Comparison of ENCODE assay signal across 29 mouse cellular contexts in the genomic region with DNA sequence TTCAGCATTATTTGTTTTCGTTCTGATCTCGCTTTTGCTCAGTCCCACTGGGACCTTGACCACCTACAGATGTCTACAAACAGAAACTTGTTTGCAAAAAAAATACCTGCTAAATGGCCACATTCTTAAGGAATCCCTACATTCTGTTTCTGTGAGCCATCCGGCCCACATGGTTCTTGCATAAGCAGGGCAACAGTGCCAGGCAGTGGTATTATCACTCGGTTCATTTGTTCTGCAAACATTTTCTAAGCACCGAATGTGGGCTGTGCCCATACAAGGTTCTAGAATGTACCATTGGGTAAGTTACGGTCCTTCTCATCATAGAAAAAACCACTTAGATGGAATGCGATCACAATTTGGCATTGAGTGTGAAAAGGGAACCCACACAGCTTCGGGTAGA.
DNase-seq lines count a peak whose midpoint lies in the region; ATAC-seq and TF ChIP-seq lines count a peak whose summit lies in the region.
"Had no signal": no experiment of that assay in that cellular context is flagged by ENCODE, and none has a peak within 500 bp of the region (broad histone marks: within the 10 kb centered on the region; RNA-seq: fewer than 3 reads in every experiment).

No protein-coding gene starts in this region.

- no peak for DNase-seq in frontal cortex, postnatal 10 days (ENCODE audit: low spot score in 2 of 2)
- DNase-seq in left cerebral cortex, adult 2 months (ENCODE audit: extremely low spot score in 1 of 2, low spot score in 2 of 2): peak in 1 of 2 experiments; percentile 44
- no peak for DNase-seq in left cerebral cortex, postnatal 10 days (ENCODE audit: extremely low spot score in 1 of 2, low spot score in 2 of 2)
- DNase-seq in right cerebral cortex, adult 18-20 months: peak; percentile 55
- DNase-seq in right cerebral cortex, postnatal 25 days: no peak
- no peak for DNase-seq in thymus, adult 2 months
- DNase-seq: adrenal gland, postnatal 10 days; cerebellum, adult 11-12 months; cerebellum, postnatal 10 days; heart, adult 2 months; heart, postnatal 4 days; kidney, adult 8-10 months; kidney, postnatal 4 days; thymus, postnatal 14 days had no signal

- intact Hi-C loops in left cerebral cortex, adult 2 months (cut with DNase I): no loop called here
- intact Hi-C loops in left cerebral cortex, postnatal 10 days (cut with DNase I): no loop called here

- no peaks in the 10 kb centered on the region for H3K36me3 ChIP-seq in thymus, adult 2 months (ENCODE audit: control insufficient read depth, insufficient read depth, low read length)
- H3K36me3 ChIP-seq: embryonic facial prominence, embryonic 13.5 days; forebrain, embryonic 10.5 days; forebrain, embryonic 15.5 days; heart, embryonic 12.5 days; hindbrain, embryonic 13.5 days; limb, embryonic 12.5 days; liver, embryonic 15.5 days; lung, embryonic 15.5 days; midbrain, embryonic 13.5 days; neural tube, embryonic 13.5 days had no signal

- peak overlapping the region; percentile 32 for H3K27ac ChIP-seq in left cerebral cortex, adult 2 months
- H3K27ac ChIP-seq in thymus, adult 2 months (ENCODE audit: control insufficient read depth, insufficient read depth, low read length): no peak overlapping the region
- H3K27ac ChIP-seq: embryonic facial prominence, embryonic 13.5 days; forebrain, embryonic 10.5 days; forebrain, embryonic 15.5 days; heart, adult 2 months; hindbrain, embryonic 13.5 days; kidney, postnatal 0 days; limb, embryonic 12.5 days; liver, embryonic 15.5 days; lung, embryonic 15.5 days; macrophage; midbrain, embryonic 13.5 days; neural tube, embryonic 13.5 days had no signal

- no peak overlapping the region for H3K4me3 ChIP-seq in left cerebral cortex, adult 2 months
- no peak overlapping the region for H3K4me3 ChIP-seq in thymus, adult 2 months (ENCODE audit: control insufficient read depth, insufficient read depth, low read length)
- H3K4me3 ChIP-seq: embryonic facial prominence, embryonic 13.5 days; forebrain, embryonic 10.5 days; forebrain, embryonic 15.5 days; heart, adult 2 months; heart, embryonic 12.5 days; hindbrain, embryonic 13.5 days; limb, embryonic 12.5 days; liver, embryonic 15.5 days; lung, embryonic 15.5 days; midbrain, embryonic 13.5 days; neural tube, embryonic 13.5 days had no signal

- peak; percentile 85 for ATAC-seq in frontal cortex, adult (ENCODE audit: low TSS enrichment)
- ATAC-seq: forebrain, embryonic 15.5 days; intestine, embryonic 16.5 days; midbrain, embryonic 13.5 days had no signal

- no peaks in the 10 kb centered on the region for H3K27me3 ChIP-seq in thymus, adult 2 months (ENCODE audit: control insufficient read depth, insufficient read depth, low read length)
- H3K27me3 ChIP-seq: CH12.LX; embryonic facial prominence, embryonic 13.5 days; forebrain, embryonic 15.5 days; limb, embryonic 12.5 days; liver, embryonic 15.5 days; lung, embryonic 15.5 days; midbrain, embryonic 13.5 days; neural tube, embryonic 13.5 days had no signal

- TF ChIP-seq POLR2A in thymus, adult 2 months (IDR thresholded peaks at IDR 0.05; ENCODE audit: control insufficient read depth, extremely low read depth, insufficient read depth, low read length, poor library complexity): no peak

- no peak for TF ChIP-seq CTCF in left cerebral cortex, adult 2 months (IDR thresholded peaks at IDR 0.05)
- no peak for TF ChIP-seq CTCF in thymus, adult 2 months (IDR thresholded peaks at IDR 0.05; ENCODE audit: borderline replicate concordance, control insufficient read depth, extremely low read depth, insufficient read depth, low read length, poor library complexity)

- WGBS in thymus, adult 2 months: 93% methylated on average over 8 of the region's 8 CpGs

- H3K4me1 ChIP-seq in thymus, adult 2 months (replicated peaks; ENCODE audit: control insufficient read depth, insufficient read depth, low read length): peaks cover 12% of the 10 kb centered on the region
- H3K4me1 ChIP-seq: limb, embryonic 12.5 days; liver, embryonic 15.5 days; lung, embryonic 15.5 days; midbrain, embryonic 13.5 days; neural tube, embryonic 13.5 days had no signal
